Mouse (Mus musculus): ENCODE data around the gene Vmn2r19.
A peak's percentile ranks its signal among the peaks of the same experiment; 100 is the strongest.
"Not testable (repeated sequence)": the region's sequence is repeated elsewhere in the genome, so short reads cannot be mapped to it uniquely, and the experiment has no call there.

The Vmn2r19 gene

GRCm38 (mm10) chr6:123308033-123308432, at the start of gene Vmn2r19:
Vmn2r19 (plus strand) TSS chr6:123308333.
- no peak for DNase-seq (ENCODE audit: low read depth in 1 of 2, low spot score in 2 of 2)

DNA sequence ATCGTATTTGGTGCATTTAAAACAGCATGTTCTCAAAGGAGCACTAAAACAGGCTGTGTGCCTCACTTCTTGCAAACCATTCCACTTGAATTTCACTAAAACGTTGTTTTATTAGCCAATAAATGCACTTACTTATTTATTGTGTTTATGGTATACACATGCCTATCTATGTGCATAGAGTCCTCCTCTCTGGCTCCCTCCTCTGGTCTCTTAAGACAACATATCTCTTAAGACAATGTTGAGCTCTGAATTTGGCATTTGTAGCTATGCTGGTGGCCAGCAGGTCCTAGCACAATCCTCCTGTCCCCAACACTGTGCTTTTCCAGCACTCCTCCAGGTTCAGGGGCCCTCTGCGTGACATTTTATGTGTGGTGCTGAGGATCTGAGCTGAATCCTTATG, 49.2 kb upstream of the Vmn2r19 start:
- DNase-seq (ENCODE audit: low read depth in 1 of 2, low spot score in 2 of 2), result no peak

DNA sequence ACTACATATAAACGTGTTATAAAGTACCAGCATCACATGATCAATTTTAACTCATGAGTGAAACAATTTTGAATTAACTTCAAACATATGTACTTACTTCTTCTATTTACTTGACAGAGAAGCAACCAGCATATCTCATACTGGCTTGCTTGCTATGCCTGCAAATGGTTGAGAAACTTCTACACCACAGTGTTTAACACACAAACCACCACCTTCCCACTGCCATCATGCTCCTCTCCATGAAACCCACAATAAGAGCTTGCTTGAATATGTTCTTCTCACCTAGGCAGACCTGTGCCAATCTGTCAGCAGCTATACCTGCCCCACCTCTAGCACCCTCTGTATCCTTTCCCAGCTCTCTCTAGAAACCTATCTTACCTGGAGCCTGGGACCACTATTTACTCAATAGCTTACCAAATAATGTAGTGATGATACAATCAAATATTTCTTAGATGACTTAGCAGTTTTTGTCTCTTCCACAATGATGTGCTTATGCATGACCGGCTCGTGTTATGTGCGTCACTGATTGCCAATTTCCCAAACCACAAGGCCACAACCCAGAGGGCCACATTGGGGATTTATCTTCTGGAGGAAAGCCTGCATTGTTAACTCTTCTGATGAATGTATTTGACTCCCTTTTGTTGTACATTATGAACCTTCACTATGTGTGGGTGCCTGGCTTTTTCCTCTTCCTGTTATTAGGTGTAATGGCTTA, 48.1 kb upstream of the Vmn2r19 start:
- DNase-seq (ENCODE audit: low read depth in 1 of 2, low spot score in 2 of 2), result peak; percentile 43 to 48

- no peak for DNase-seq (ENCODE audit: low read depth in 1 of 2, low spot score in 2 of 2)
Measured at GRCm38 (mm10) chr6:123260868-123261267, 47.3 kb upstream of the Vmn2r19 start.

DNA sequence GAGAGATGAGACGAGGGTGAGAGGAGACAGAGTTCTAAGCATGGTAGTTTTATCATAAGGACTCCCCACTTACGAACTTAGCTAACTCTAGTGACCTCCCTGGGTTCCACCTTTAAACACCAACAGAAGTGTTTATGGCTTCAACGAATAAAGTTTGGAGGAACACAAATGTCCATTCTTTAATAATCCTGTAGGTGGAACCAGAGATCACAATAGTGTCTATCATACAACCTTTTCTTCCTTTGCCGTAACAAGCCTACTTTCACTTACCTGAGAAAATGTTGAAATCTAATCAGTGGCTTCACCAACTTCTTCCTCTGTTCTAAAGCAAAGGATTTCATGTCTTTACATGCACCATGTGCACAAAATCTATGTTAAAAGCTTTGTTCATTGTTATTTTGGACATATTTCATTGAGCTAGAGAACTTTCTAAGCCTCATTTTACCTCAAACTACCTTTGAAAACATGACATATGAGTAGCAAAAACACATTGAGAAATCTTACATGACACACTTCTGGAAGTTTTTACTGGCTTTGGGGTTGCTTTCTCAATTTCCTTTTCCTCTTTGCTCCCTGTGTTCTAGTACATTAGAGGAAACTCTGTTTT, 46.5 kb upstream of the Vmn2r19 start, which contains the start of gene Clec4d:
Clec4d (plus strand) TSS at position 557 of the 607 bp plus-strand sequence.
- no peak for DNase-seq (ENCODE audit: low read depth in 1 of 2, low spot score in 2 of 2)

DNA sequence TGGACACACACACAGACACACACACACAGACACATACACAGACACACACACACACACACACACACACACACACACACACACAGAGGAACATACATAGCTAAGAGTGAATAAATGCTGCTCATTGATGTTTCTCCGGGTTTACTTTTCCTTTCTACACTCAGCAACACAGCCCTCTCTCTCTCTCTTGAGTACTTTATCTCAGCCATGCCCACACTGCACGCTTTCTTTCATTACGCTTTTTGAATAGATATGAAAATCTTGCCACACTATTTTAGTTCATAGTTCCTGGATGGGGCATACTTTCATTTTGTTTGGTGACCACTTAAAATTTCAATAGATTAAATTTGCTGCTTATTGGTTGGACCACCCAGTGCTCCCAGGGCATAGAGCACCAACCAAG, 43.9 kb upstream of the Vmn2r19 start:
- DNase-seq (ENCODE audit: low read depth in 1 of 2, low spot score in 2 of 2), result no peak

DNA sequence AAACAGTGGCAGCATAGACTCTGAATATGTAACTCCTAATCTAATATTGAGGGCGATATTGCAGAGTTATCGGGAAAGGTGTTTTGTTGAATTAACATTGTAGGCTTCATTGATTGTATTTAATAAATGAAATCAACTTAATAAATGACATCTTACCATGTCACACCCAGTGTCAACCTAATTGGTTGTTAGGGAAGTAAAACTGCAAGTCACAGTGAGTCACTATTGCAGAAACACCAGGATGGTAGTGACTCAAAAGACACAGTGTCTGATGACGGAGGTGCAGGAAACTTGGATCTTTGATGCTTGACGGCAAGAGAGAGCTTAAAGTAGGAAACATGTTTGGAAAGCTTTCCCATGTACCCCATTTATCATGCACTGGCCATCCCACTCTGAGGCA, 42.3 kb upstream of the Vmn2r19 start:
- peak; percentile 38 to 44 for DNase-seq (ENCODE audit: low read depth in 1 of 2, low spot score in 2 of 2)

DNA sequence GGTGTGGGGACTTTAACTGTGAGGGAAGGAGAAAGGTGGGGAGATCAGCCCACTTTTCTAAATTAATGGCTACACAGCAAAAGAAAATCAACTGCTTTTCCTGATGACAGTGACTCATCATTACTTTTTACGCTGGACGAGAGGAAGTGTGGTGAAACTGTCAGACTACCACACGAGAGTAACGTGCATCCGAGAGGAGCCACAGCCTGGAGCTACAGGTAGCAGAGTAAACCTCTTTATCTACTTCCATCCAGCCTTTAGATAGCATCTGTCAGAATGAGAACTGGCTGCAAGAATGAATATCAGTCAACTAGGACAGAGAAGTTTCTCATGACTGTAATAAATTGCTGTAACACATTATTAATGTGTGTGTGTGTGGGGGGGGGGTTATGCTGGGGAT, 41.2 kb upstream of the Vmn2r19 start:
- no peak for DNase-seq (ENCODE audit: low read depth in 1 of 2, low spot score in 2 of 2)

GRCm38 (mm10) chr6:123279443-123279842, 28.7 kb upstream of the Vmn2r19 start:
- DNase-seq (ENCODE audit: low read depth in 1 of 2, low spot score in 2 of 2), result no peak

DNA sequence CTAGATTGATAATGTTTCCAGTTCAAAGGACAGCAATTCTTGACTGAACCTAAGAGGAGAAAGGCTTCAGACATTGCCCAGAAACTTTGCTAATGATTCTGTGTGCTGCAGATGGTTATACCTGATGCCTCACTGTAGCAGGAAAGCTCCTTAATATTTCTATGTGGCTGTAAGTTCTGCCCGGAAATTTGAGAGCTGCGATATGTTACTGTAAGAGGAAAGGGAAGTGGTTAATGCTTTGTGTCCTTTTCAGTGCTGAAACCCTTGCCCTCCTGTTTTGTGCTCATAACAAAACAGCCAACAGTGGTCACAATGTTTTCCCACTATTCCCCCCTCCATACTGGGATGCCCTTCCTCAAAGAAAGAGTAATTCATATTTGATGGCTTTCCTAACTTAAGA, 21.8 kb upstream of the Vmn2r19 start:
- DNase-seq (ENCODE audit: low read depth in 1 of 2, low spot score in 2 of 2), result no peak

- DNase-seq (ENCODE audit: low read depth in 1 of 2, low spot score in 2 of 2), result no peak
Measured at GRCm38 (mm10) chr6:123288931-123289330, 19.2 kb upstream of the Vmn2r19 start.

- DNase-seq (ENCODE audit: low read depth in 1 of 2, low spot score in 2 of 2), result peak; percentile 30 to 51
Measured at GRCm38 (mm10) chr6:123289753-123290152, 18.4 kb upstream of the Vmn2r19 start, which contains the start of gene Clec4e. Clec4e (minus strand) TSS chr6:123289870.

- DNase-seq (ENCODE audit: low read depth in 1 of 2, low spot score in 2 of 2), result no peak
Measured at GRCm38 (mm10) chr6:123292751-123293400, 15.3 kb upstream of the Vmn2r19 start.

- DNase-seq (ENCODE audit: low read depth in 1 of 2, low spot score in 2 of 2), result not testable (repeated sequence)
Measured at GRCm38 (mm10) chr6:123293509-123293908, 14.6 kb upstream of the Vmn2r19 start.

GRCm38 (mm10) chr6:123296687-123297086, 11.4 kb upstream of the Vmn2r19 start:
- no peak for DNase-seq (ENCODE audit: low read depth in 1 of 2, low spot score in 2 of 2)

DNA sequence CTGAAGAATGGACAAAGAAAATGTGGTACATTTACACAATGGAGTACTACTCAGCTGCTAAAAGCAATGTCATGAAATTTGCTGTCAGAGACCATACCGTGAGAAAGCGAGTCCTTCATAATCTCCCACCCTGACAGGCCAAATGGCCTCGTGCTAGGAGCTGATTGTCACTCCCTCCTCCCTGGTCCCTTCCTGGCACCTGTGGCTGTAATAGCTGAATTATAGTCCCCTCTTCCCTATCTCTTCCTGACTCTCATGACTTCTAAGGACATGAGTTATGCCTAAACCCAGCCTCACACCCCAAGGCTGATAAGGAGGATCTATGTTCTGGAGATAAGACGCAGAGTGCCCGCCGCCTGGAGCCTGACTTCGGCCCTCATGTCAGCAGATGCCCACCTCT, 1.8 kb upstream of the Vmn2r19 start:
- not testable (repeated sequence) for DNase-seq (ENCODE audit: low read depth in 1 of 2, low spot score in 2 of 2)

DNA sequence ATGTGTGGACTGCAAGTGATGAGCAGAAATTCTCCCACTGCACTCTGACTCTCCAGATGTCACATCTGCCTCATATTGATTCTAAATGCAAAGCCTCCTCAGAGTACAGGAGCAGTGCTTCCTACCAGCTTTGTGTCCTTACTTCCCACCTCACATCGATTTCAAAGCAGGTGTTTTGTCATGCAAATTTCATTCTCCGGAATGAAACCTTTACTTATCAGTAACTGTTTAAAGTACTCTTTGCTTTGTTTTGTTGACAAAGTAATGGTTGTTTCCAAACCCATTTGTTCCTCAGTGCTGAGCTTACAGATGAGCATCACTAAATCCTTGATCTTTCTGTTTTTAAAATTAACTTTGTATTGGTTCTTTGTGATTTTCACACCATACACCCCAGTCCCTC, 24.4 kb downstream of the Vmn2r19 start:
- DNase-seq (ENCODE audit: low read depth in 1 of 2, low spot score in 2 of 2), result no peak

- no peak for DNase-seq (ENCODE audit: low read depth in 1 of 2, low spot score in 2 of 2)
Measured at GRCm38 (mm10) chr6:123340093-123340492, 32.0 kb downstream of the Vmn2r19 start.

GRCm38 (mm10) chr6:123346141-123346540, 38.0 kb downstream of the Vmn2r19 start:
- no peak for DNase-seq (ENCODE audit: low read depth in 1 of 2, low spot score in 2 of 2)
